Mouse (Mus musculus): Measurements from ENCODE around the gene Grip1.

DNA sequence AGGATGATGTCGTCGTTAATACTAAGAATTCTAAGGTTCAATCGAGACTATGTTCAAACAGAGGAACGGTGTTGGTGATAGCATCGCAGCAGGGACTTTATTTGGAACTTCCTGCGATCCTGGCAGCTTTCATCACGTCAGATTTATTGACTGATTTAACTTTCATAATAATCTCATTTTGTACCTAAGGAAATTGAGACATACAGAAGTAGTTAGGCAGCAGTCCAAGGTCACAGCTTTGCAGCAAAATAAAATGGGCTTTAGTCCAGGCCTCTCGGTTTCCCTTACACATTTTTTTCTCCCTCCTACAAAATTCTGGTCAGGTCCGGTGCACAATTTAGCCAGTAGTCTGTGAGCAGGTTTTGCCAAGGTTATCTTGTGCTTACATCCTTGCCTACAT lies 178.3 kb downstream of the Grip1 start:
- no peak for TF ChIP-seq CTCF (IDR thresholded peaks at IDR 0.05; ENCODE audit: borderline replicate concordance, insufficient read depth, low read depth, low read length)
- TF ChIP-seq POLR2A (IDR thresholded peaks at IDR 0.05; ENCODE audit: borderline replicate concordance, insufficient read depth, low read length) = no peak
